Comparison of ENCODE assay signal across 25 mouse cellular contexts in genomic region chr15:16326327-16326726, GRCm38 (mm10).
"Had no signal": no experiment of that assay in that cellular context is flagged by ENCODE, and none has a peak within 500 bp of the region (broad histone marks: within the 10 kb centered on the region; RNA-seq: fewer than 3 reads in every experiment).

No protein-coding gene starts in this region.

- H3K36me3 ChIP-seq: embryonic facial prominence, embryonic 10.5 days; embryonic facial prominence, embryonic 12.5 days; embryonic facial prominence, embryonic 13.5 days; embryonic facial prominence, embryonic 15.5 days; forebrain, embryonic 10.5 days; forebrain, embryonic 12.5 days; forebrain, embryonic 15.5 days; heart, embryonic 10.5 days had no signal

- DNase-seq: cerebellum, adult 9-11 months; cerebellum, postnatal 10 days; cerebellum, postnatal 14 days; cerebellum, postnatal 25 days; cerebellum, postnatal 36 days; embryo, embryonic 11 days; forebrain, postnatal 0 days; gastrocnemius, adult 2 months; gastrocnemius, postnatal 10 days; gastrocnemius, postnatal 14 days; gastrocnemius, postnatal 25 days; gastrocnemius, postnatal 36 days; heart, adult 11 months; heart, adult 18-20 months; heart, adult 2 months had no signal

- H3K4me1 ChIP-seq: embryonic facial prominence, embryonic 10.5 days; embryonic facial prominence, embryonic 12.5 days; embryonic facial prominence, embryonic 13.5 days; embryonic facial prominence, embryonic 15.5 days; forebrain, embryonic 10.5 days; forebrain, embryonic 12.5 days; forebrain, embryonic 13.5 days; forebrain, embryonic 15.5 days; heart, embryonic 10.5 days had no signal

- H3K9me3 ChIP-seq: embryonic facial prominence, embryonic 10.5 days; embryonic facial prominence, embryonic 12.5 days; embryonic facial prominence, embryonic 13.5 days; embryonic facial prominence, embryonic 15.5 days; forebrain, embryonic 10.5 days; forebrain, embryonic 12.5 days; forebrain, embryonic 13.5 days; forebrain, embryonic 15.5 days; heart, embryonic 10.5 days had no signal

- H3K27ac ChIP-seq: embryonic facial prominence, embryonic 10.5 days; embryonic facial prominence, embryonic 12.5 days; embryonic facial prominence, embryonic 13.5 days; embryonic facial prominence, embryonic 15.5 days; forebrain, embryonic 10.5 days; forebrain, embryonic 12.5 days; forebrain, embryonic 13.5 days; forebrain, embryonic 15.5 days; gastrocnemius, adult 2 months; heart, adult 2 months; heart, embryonic 10.5 days had no signal

- H3K4me3 ChIP-seq: embryonic facial prominence, embryonic 10.5 days; embryonic facial prominence, embryonic 12.5 days; embryonic facial prominence, embryonic 13.5 days; embryonic facial prominence, embryonic 15.5 days; erythroblast, embryonic 14.5 days; forebrain, embryonic 10.5 days; forebrain, embryonic 12.5 days; forebrain, embryonic 13.5 days; forebrain, embryonic 15.5 days; gastrocnemius, adult 2 months; heart, adult 2 months; heart, embryonic 10.5 days had no signal

- H3K27me3 ChIP-seq: embryonic facial prominence, embryonic 12.5 days; embryonic facial prominence, embryonic 13.5 days; embryonic facial prominence, embryonic 15.5 days; forebrain, embryonic 12.5 days; forebrain, embryonic 13.5 days; forebrain, embryonic 15.5 days had no signal

- H3K9ac ChIP-seq: embryonic facial prominence, embryonic 12.5 days; embryonic facial prominence, embryonic 13.5 days; embryonic facial prominence, embryonic 15.5 days; forebrain, embryonic 12.5 days; forebrain, embryonic 13.5 days; forebrain, embryonic 15.5 days; forebrain, postnatal 0 days had no signal
